Mouse (Mus musculus) urinary bladder, adult 2 months (tissue): ENCODE results near the gene Dag1. TPM values are rescaled to one million over a fixed set of nuclear protein-coding genes. Genes with fewer than 3 reads are reported as not detected.
A peak's percentile ranks its signal among the peaks of the same experiment; 100 is the strongest.
"Not testable (repeated sequence)": the region's sequence is repeated elsewhere in the genome, so short reads cannot be mapped to it uniquely, and the experiment has no call there.

ENCODE experiments used
- DNase-seq: peaks from one replicate; pipeline ENCODE4 v3.0.0; 2022; ENCODE audit warnings: low spot score
- polyA plus RNA-seq: library from polyadenylated mRNA; depleted of rRNA; stranded (reverse); fragments of >200 nt; gene quantifications from 2 replicates; pipeline ENCODE4 v1.2.3, GENCODE M21; 2012; rRNA removed

The Dag1 gene
- 38.3 and 71.9 TPM in 2 replicates for polyA plus RNA-seq

GRCm38 (mm10) chr9:108263690-108264190 lies at the start of gene Dag1:
Dag1 (minus strand) TSS chr9:108263958.
- peak; percentile 97 for DNase-seq

GRCm38 (mm10) chr9:108308141-108308540 lies 44.4 kb upstream of the Dag1 start:
- no peak for DNase-seq

GRCm38 (mm10) chr9:108307021-108307807 lies 43.5 kb upstream of the Dag1 start:
- no peak for DNase-seq

- no peak for DNase-seq
Observed at GRCm38 (mm10) chr9:108306571-108306980, 42.8 kb upstream of the Dag1 start.

GRCm38 (mm10) chr9:108305629-108306520 lies 42.1 kb upstream of the Dag1 start, which contains the start of the genes Rhoa and Tcta:
Rhoa (plus strand) TSS chr9:108306129.
Tcta (minus strand) TSS chr9:108306160.
- DNase-seq, result peak; percentile 93

GRCm38 (mm10) chr9:108305170-108305569 lies 41.4 kb upstream of the Dag1 start:
- DNase-seq, result no peak

GRCm38 (mm10) chr9:108304716-108305115 lies 41.0 kb upstream of the Dag1 start:
- no peak for DNase-seq

- no peak for DNase-seq
Observed at GRCm38 (mm10) chr9:108301853-108302252, 38.1 kb upstream of the Dag1 start.

GRCm38 (mm10) chr9:108296453-108297355 lies 32.9 kb upstream of the Dag1 start, which contains the start of gene Amt:
Amt (plus strand) TSS chr9:108296853.
- no peak for DNase-seq

- no peak for DNase-seq
Observed at GRCm38 (mm10) chr9:108290773-108291172, 27.0 kb upstream of the Dag1 start.

- DNase-seq, result peak; percentile 55
Observed at GRCm38 (mm10) chr9:108290016-108290750, 26.4 kb upstream of the Dag1 start, which contains the start of gene Nicn1. Nicn1 (plus strand) TSS chr9:108290429.

GRCm38 (mm10) chr9:108289347-108289746 lies 25.6 kb upstream of the Dag1 start:
- DNase-seq, result no peak

- not testable (repeated sequence) for DNase-seq
Observed at GRCm38 (mm10) chr9:108287526-108288238, 23.9 kb upstream of the Dag1 start.

GRCm38 (mm10) chr9:108284410-108284809 lies 20.7 kb upstream of the Dag1 start:
- no peak for DNase-seq

GRCm38 (mm10) chr9:108280071-108280828 lies 16.5 kb upstream of the Dag1 start:
- no peak for DNase-seq

- DNase-seq, result no peak
Observed at GRCm38 (mm10) chr9:108278697-108279450, 15.1 kb upstream of the Dag1 start.

- DNase-seq, result no peak
Observed at GRCm38 (mm10) chr9:108275331-108275659, 11.5 kb upstream of the Dag1 start.
